Mouse (Mus musculus) intestine, postnatal 0 days (tissue): ENCODE measurements at regions not wholly inside any gene's neighbourhood (a gene's known extent, or its start where the extent isn't known, plus 50 kb on each side); places are given as distances from the start of the nearest gene placed in this dataset.

ENCODE experiments used
- ATAC-seq: fragments of 200-750 bp; cut with Nextera tagmentation; 2 replicates; pipeline ENCODE4 v1.8.0; 2017; ENCODE audit warnings: mild to moderate bottlenecking, moderate TSS enrichment, moderate library complexity
- H3K27ac ChIP-seq: fragments of 300-500 bp; sonication (generic); 2 replicates; pipeline ENCODE4 v1.5.1; 2014; ENCODE audit warnings: mild to moderate bottlenecking, low read depth, low read length, moderate library complexity
- H3K27me3 ChIP-seq: fragments of 300-500 bp; sonication (generic); replicated peaks from 2 replicates; pipeline ENCODE4 v1.6.1; 2014; ENCODE audit warnings: low read length, mixed read lengths; ENCODE audit not compliant: control insufficient read depth, insufficient read depth
- H3K36me3 ChIP-seq: fragments of 300-500 bp; sonication (generic); 2 replicates; pipeline ENCODE4 v1.6.1; 2014; ENCODE audit warnings: mild to moderate bottlenecking, moderate library complexity; ENCODE audit not compliant: control insufficient read depth, insufficient read depth
- H3K4me1 ChIP-seq: fragments of 300-500 bp; sonication (generic); replicated peaks from 2 replicates; pipeline ENCODE4 v1.6.1; 2014; ENCODE audit warnings: antibody characterized with exemption, low read length, mixed read lengths; ENCODE audit not compliant: control insufficient read depth, insufficient read depth
- H3K4me2 ChIP-seq: fragments of 300-500 bp; sonication (generic); replicated peaks from 2 replicates; pipeline ENCODE4 v1.6.1; 2014; ENCODE audit warnings: low read depth, mild to moderate bottlenecking, moderate library complexity
- H3K4me3 ChIP-seq: fragments of 300-500 bp; sonication (generic); 2 replicates; pipeline ENCODE4 v1.5.1; 2014; ENCODE audit warnings: low read depth, low read length
- H3K9ac ChIP-seq: fragments of 300-500 bp; sonication (generic); 2 replicates; pipeline ENCODE4 v1.6.1; 2014; ENCODE audit warnings: mild to moderate bottlenecking, low read depth, low read length
- H3K9me3 ChIP-seq: fragments of 300-500 bp; sonication (generic); 2 replicates; pipeline ENCODE4 v1.6.1; 2016; ENCODE audit warnings: mixed run types; ENCODE audit not compliant: control insufficient read depth
- CTCF ChIP-seq: sonication (generic); IDR thresholded peaks from 2 replicates; pipeline ENCODE4 v1.5.1; 2016; ENCODE audit warnings: low read depth, mild to moderate bottlenecking, control low read depth, antibody characterized with exemption, moderate library complexity
- WGBS: fragments of 180-500 bp; shearing (Covaris S2); extraction: QIAGEN DNeasy Blood & Tissue Kit; methylation state at CpG from one replicate; pipeline ENCODE4 v1.1.7; 2014; 5-methylcytosine and 5-hydroxymethylcytosine counted together

DNA sequence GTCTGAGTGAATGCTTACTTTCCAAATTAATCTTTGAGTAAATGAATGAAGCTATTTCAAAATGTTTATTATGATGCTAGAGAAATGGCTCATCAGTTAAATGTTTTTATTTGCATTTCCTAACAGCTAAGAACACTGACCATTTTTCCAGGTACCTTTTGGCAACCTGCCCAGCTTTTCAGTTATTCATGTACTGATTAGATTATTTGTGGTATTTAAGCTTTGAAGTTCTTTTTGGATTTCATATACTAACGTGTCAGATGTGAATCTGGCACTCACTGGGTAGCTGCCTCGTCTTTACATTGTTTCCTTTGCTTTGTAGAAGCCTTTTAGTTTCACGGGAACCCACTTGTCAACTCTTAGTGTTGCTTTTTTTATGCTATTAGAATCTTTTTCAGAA lies 79.3 kb upstream of the Zfp280d start:
- no peaks in the 10 kb centered on the region for H3K4me1 ChIP-seq

DNA sequence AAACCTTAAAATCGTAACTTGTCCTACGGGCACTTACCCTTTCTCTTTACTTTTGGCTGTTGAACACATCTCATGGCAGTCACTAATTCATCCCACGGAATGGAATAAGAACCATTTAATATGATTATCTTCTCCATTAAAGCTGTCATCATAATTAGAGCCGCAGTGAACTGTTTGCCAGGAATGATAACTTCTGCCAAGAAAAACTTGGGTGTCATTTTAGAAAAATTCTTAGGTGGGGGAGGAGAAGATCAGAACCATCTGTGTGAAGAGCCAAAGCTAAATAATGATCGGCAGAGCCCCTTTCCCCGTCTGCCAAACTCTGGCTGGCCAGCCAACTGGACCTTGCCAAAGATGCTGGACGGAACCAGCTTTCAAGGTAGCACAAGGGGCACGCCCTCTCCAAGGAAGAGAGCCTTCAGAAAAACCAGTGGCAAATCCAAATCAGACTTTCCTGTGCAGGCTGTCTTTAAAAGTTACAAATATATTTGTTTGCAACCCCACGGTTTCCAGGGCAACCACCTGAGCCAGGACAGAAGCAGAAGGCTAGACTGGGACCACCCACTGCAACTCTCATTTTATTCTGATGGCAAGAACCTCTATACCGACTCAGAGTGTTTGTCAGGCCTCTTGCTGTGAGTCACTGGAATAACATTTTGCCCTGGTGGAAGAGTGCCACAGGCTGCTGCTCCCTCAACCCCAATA lies 77.9 kb upstream of the Zfp280d start:
- H3K9me3 ChIP-seq = no peaks in the 10 kb centered on the region
- no peak overlapping the region for H3K4me2 ChIP-seq
- no peak for TF ChIP-seq CTCF
- no peak for ATAC-seq
- WGBS = 80% methylated on average over 10 of the region's 10 CpGs
- no peaks in the 10 kb centered on the region for H3K4me1 ChIP-seq
- H3K4me3 ChIP-seq = no peak overlapping the region
- H3K27me3 ChIP-seq = no peaks in the 10 kb centered on the region
- H3K27ac ChIP-seq = no peak overlapping the region
- no peak overlapping the region for H3K9ac ChIP-seq
- no peaks in the 10 kb centered on the region for H3K36me3 ChIP-seq

More for the DNA sequence above, 79.3 kb upstream of the Zfp280d start:
- H3K4me3 ChIP-seq = no peak overlapping the region
- no peak overlapping the region for H3K9ac ChIP-seq
- no peak overlapping the region for H3K4me2 ChIP-seq
- no peaks in the 10 kb centered on the region for H3K9me3 ChIP-seq
- 41% methylated on average over 3 of the region's 3 CpGs for WGBS
- H3K27me3 ChIP-seq = no peaks in the 10 kb centered on the region
- no peak overlapping the region for H3K27ac ChIP-seq
- TF ChIP-seq CTCF = no peak
- H3K36me3 ChIP-seq = no peaks in the 10 kb centered on the region
- ATAC-seq = no peak

DNA sequence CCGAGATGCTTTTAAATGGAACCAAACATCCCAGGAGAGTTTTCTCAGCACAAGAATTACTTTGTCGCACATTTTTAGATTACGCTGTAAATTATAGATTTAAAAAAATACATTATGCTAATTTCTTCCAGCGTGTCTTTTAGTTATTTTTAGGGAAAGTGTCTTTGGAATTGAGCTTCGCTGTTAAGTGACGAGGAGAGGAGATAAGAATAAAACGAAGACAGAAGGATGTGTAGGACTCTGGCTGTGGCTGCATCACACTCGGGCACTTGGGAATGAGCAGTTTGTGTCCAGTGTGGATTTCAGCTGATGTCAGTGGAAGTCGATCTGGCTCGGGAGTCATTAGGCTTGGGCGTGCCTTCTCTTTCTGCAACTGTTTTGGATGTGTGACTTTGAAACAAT lies 77.3 kb upstream of the Zfp280d start:
- no peak for TF ChIP-seq CTCF
- H3K9me3 ChIP-seq = no peaks in the 10 kb centered on the region
- no peak overlapping the region for H3K4me3 ChIP-seq
- H3K36me3 ChIP-seq = no peaks in the 10 kb centered on the region
- H3K27me3 ChIP-seq = no peaks in the 10 kb centered on the region
- 74% methylated on average over 11 of the region's 11 CpGs for WGBS
- no peak overlapping the region for H3K27ac ChIP-seq
- no peak overlapping the region for H3K9ac ChIP-seq
- H3K4me1 ChIP-seq = no peaks in the 10 kb centered on the region
- ATAC-seq = no peak
- no peak overlapping the region for H3K4me2 ChIP-seq

DNA sequence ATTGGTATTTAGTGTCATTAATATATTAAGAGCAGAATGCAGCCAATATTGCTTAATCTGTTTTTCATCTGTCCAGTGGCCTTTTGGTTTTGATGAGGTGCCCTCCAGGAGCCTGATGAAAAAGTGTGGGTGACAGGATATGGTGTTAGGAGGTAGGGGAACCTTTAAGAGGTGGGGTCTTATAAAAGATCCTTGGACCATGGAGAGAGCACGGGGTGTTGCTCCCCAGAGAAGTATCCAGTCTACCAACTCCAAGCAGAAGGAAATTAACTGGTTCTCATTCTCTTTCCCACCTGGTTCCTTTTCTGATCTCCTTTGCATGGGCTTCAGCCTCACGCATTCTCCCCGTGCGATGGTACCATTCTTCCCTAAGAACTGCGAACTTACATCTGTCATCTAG lies 75.7 kb upstream of the Zfp280d start:
- Histone ChIP-seq H3K9me3 (no peaks in the 10 kb centered on the region), H3K4me1 (no peaks in the 10 kb centered on the region), H3K27me3 (no peaks in the 10 kb centered on the region), H3K36me3 (no peaks in the 10 kb centered on the region), H3K4me2 (no peak overlapping the region), H3K9ac (no peak overlapping the region), H3K27ac (no peak overlapping the region), H3K4me3 (no peak overlapping the region)
- TF ChIP-seq CTCF = no peak
- whole genome bisulfite sequencing = 94% methylated on average over 5 of the region's 5 CpGs
- ATAC-seq = no peak

DNA sequence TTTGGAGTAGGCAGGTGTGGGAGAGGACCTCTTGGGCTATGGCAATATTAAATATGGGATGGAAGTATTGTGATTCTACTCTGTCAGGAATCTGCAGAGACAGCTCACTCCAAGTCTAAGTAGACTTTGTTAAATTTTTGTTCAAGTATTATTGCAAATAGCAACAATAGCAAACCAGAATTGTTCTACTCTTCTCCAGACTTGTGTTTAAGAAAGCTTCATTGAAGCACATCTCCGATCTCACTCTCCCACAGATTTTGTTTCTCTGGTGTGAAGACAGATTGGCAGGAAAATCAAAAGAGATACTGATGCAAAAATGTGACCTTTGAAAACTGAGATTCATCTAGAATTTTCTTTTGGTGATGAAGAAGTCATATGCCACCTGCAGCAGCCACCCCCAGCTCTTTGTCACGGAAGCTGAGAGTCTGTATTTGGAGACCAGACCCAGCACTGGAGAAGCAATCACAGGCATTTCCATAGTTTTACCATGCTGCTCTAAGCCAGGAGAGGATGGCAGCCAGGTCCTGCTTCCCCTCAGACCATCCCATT lies 70.2 kb upstream of the Zfp280d start:
- H3K4me3 ChIP-seq = no peak overlapping the region
- H3K36me3 ChIP-seq = no peaks in the 10 kb centered on the region
- no peak for TF ChIP-seq CTCF
- no peak overlapping the region for H3K4me2 ChIP-seq
- H3K9me3 ChIP-seq = no peaks in the 10 kb centered on the region
- no peaks in the 10 kb centered on the region for H3K27me3 ChIP-seq
- no peak overlapping the region for H3K27ac ChIP-seq
- 94% methylated on average over 2 of the region's 2 CpGs for WGBS
- no peak for ATAC-seq
- H3K9ac ChIP-seq = no peak overlapping the region
- no peaks in the 10 kb centered on the region for H3K4me1 ChIP-seq

DNA sequence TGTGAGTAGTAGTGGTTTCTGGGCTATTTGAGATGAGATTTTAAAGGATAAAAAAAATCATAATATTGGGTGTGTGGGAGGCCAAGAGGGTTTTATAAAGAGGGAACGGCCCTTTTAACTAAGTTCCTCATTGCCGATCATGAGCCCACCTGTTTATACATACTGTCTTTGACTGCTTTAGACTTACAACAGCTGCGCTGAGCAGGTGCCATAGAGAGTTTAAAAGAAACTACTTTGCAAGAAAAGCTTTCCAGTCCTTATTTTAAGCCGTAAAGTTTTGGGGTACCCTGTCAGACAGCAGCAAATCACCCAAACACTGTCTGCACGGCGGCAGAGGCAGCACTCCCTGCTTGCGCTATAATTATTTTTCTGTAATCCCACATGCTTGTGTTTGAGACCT lies 68.8 kb upstream of the Zfp280d start:
- Histone ChIP-seq H3K9me3 (no peaks in the 10 kb centered on the region), H3K27me3 (no peaks in the 10 kb centered on the region), H3K4me3 (no peak overlapping the region), H3K27ac (no peak overlapping the region), H3K9ac (no peak overlapping the region), H3K36me3 (no peaks in the 10 kb centered on the region), H3K4me2 (no peak overlapping the region), H3K4me1 (no peaks in the 10 kb centered on the region)
- WGBS = 73% methylated on average over 7 of the region's 7 CpGs
- ATAC-seq = no peak
- TF ChIP-seq CTCF = no peak

DNA sequence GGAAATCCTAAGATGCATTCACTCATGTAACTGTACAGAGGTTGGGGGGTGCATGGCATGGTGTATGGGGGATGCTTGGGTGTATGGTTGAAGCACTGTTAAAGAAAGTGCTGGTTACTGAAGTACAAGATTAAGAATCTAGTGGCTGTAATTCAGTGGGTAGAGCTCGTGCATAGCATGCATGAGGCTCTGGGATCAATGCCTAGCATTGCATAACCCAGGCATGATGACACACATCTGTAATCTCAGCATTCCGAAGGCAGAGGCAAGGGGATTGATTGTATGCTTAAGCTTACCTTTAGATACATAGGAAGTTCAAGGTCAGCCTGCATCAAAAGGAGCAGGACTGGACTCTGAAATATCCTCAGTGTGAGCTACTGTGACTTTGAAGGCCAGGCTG lies 67.7 kb upstream of the Zfp280d start:
- Histone ChIP-seq H3K9ac (no peak overlapping the region), H3K4me3 (no peak overlapping the region), H3K27me3 (no peaks in the 10 kb centered on the region), H3K9me3 (no peaks in the 10 kb centered on the region), H3K4me1 (no peaks in the 10 kb centered on the region), H3K27ac (no peak overlapping the region), H3K36me3 (no peaks in the 10 kb centered on the region), H3K4me2 (no peak overlapping the region)
- WGBS = 37% methylated on average over 2 of the region's 2 CpGs
- no peak for ATAC-seq
- TF ChIP-seq CTCF = no peak
